Mouse (Mus musculus) C2C12 (cell line): ENCODE measurements around the gene Gm17359.

ENCODE experiments used
- CTCF ChIP-seq: IDR thresholded peaks from one replicate; pipeline ENCODE4 v1.5.1; 2011; ENCODE audit not compliant: control insufficient read depth, insufficient read depth, insufficient read length
- MAX ChIP-seq: IDR thresholded peaks from one replicate; pipeline ENCODE4 v1.6.1; 2011; ENCODE audit warnings: mild to moderate bottlenecking, control low read depth
- USF1 ChIP-seq: IDR thresholded peaks from one replicate; pipeline ENCODE4 v1.6.1; 2011; ENCODE audit warnings: low read depth, mild to moderate bottlenecking, control low read depth, moderate library complexity

- TF ChIP-seq USF1, result no peak
- no peak for TF ChIP-seq CTCF
- TF ChIP-seq MAX, result no peak
Measured at GRCm38 (mm10) chr3:79458651-79459275, 122.3 kb downstream of the Gm17359 start.
